Mouse (Mus musculus) intestine, embryonic 16.5 days (tissue): ENCODE results near the gene Pusl1. TPM values are rescaled to one million over a fixed set of nuclear protein-coding genes. Genes with fewer than 3 reads are reported as not detected.

Experiments used
- ATAC-seq: fragments of 200-750 bp; cut with Nextera tagmentation; 2 replicates; pipeline ENCODE4 v1.8.0; 2017; ENCODE audit warnings: moderate TSS enrichment, moderate library complexity
- H3K27ac ChIP-seq: fragments of 300-500 bp; sonication (generic); 2 replicates; pipeline ENCODE4 v1.5.1; 2014; ENCODE audit warnings: mild to moderate bottlenecking, low read length
- H3K27me3 ChIP-seq: fragments of 300-500 bp; sonication (generic); replicated peaks from 2 replicates; pipeline ENCODE4 v1.6.1; 2014; ENCODE audit warnings: low read length, control low read depth, mixed read lengths; ENCODE audit not compliant: control insufficient read depth, insufficient read depth
- H3K36me3 ChIP-seq: fragments of 300-500 bp; sonication (generic); 2 replicates; pipeline ENCODE4 v1.6.1; 2014; ENCODE audit warnings: low read length, control low read depth; ENCODE audit not compliant: control insufficient read depth, insufficient read depth
- H3K4me1 ChIP-seq: fragments of 300-500 bp; sonication (generic); 2 replicates; pipeline ENCODE4 v1.6.1; 2014; ENCODE audit warnings: low read length, control low read depth, mixed read lengths; ENCODE audit not compliant: control insufficient read depth, insufficient read depth
- H3K4me2 ChIP-seq: fragments of 300-500 bp; sonication (generic); 2 replicates; pipeline ENCODE4 v1.6.1; 2014; ENCODE audit warnings: low read depth, low read length, control low read depth
- H3K4me3 ChIP-seq: fragments of 300-500 bp; sonication (generic); 2 replicates; pipeline ENCODE4 v1.5.1; 2014; ENCODE audit warnings: mild to moderate bottlenecking, low read length
- H3K9ac ChIP-seq: fragments of 300-500 bp; sonication (generic); 2 replicates; pipeline ENCODE4 v1.6.1; 2014; ENCODE audit warnings: low read depth, low read length
- H3K9me3 ChIP-seq: fragments of 300-500 bp; sonication (generic); 2 replicates; pipeline ENCODE4 v1.6.1; 2016; ENCODE audit warnings: low read length, control low read depth; ENCODE audit not compliant: control insufficient read depth
- WGBS: fragments of 180-500 bp; shearing (Covaris S2); extraction: QIAGEN DNeasy Blood & Tissue Kit; methylation state at CpG from one replicate; pipeline ENCODE4 v1.1.7; 2014; 5-methylcytosine and 5-hydroxymethylcytosine counted together
- polyA plus RNA-seq: library from polyadenylated mRNA; unstranded; fragments of >200 nt; fragmentation: Nextera tagmentation; extraction: Ambion mirVana; gene quantifications from 2 replicates; pipeline ENCODE4 v1.2.1, GENCODE M21; 2015

The Pusl1 gene
- polyA plus RNA-seq, 1 experiment from 2014 or later = 58.6 TPM

GRCm38 (mm10) chr4:155901205-155901604, 9.6 kb upstream of the Pusl1 start:
- no peaks in the 10 kb centered on the region for H3K9me3 ChIP-seq
- peaks cover 19% of the 10 kb centered on the region for H3K36me3 ChIP-seq
- WGBS = 61% methylated on average over 3 of the region's 3 CpGs
- H3K9ac ChIP-seq = no peak overlapping the region
- 0 out of 2 replicates have a peak, but pooled peaks have one; percentile 38 for ATAC-seq
- H3K27me3 ChIP-seq = no peaks in the 10 kb centered on the region
- H3K4me2 ChIP-seq = no peak overlapping the region
- no peak overlapping the region for H3K4me3 ChIP-seq
- no peak overlapping the region for H3K27ac ChIP-seq
- H3K4me1 ChIP-seq = no peaks in the 10 kb centered on the region

DNA sequence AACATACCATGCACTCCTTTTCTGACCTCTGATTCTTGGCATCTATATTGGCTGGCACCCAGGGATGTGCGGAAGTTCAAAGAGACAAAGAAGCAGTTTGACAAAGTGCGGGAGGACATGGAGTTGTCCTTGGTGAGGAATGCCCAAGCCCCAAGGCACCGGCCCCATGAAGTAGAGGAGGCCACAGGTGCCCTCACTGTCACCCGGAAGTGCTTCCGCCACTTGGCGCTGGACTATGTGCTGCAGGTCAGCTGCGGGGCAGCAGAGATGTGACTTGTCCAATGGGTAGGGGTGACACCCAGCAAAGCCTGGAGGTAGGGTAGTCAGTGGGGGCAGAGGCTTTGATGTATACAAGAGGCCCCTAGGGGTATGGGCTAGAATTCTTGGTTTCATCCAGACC, 7.8 kb upstream of the Pusl1 start:
- WGBS = 89% methylated on average over 7 of the region's 7 CpGs
- Histone ChIP-seq H3K27ac (no peak overlapping the region), H3K36me3 (peaks cover 19% of the 10 kb centered on the region), H3K9me3 (no peaks in the 10 kb centered on the region), H3K9ac (no peak overlapping the region), H3K4me1 (peaks cover 6% of the 10 kb centered on the region), H3K4me3 (no peak overlapping the region), H3K27me3 (no peaks in the 10 kb centered on the region), H3K4me2 (no peak overlapping the region)
- ATAC-seq = no peak

DNA sequence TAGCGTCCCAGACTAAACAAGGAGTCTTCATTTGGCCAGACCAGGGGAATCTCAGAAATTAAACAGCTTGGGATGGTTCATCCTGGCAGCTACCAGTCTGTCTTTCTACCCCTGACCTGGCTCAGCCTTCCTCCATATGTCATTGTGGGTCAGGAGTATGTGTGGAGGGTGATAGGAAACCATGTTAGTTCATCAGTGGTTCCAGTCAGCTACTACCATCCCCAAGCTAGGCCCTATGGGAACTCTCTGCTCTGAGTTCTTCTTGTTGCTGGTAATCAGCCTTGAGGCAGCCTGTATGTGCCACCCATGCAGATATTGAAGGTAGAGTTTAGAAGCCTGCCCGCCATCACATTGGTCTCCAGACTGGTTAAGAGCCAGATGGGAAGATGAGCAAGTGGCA, 6.7 kb upstream of the Pusl1 start:
- WGBS = 95% methylated on average over 2 of the region's 2 CpGs
- Histone ChIP-seq H3K9ac (no peak overlapping the region), H3K4me2 (no peak overlapping the region), H3K27ac (no peak overlapping the region), H3K4me3 (no peak overlapping the region), H3K36me3 (peaks cover 19% of the 10 kb centered on the region), H3K9me3 (no peaks in the 10 kb centered on the region), H3K27me3 (no peaks in the 10 kb centered on the region), H3K4me1 (peaks cover 16% of the 10 kb centered on the region)
- no peak for ATAC-seq

- Histone ChIP-seq H3K36me3 (peaks cover 16% of the 10 kb centered on the region; the same call in 1 of the 2 replicates), H3K4me2 (no peak overlapping the region), H3K27ac (no peak overlapping the region), H3K27me3 (no peaks in the 10 kb centered on the region), H3K9me3 (no peaks in the 10 kb centered on the region), H3K9ac (no peak overlapping the region), H3K4me1 (peaks cover 24% of the 10 kb centered on the region), H3K4me3 (no peak overlapping the region)
- WGBS = 95% methylated on average over 12 of the region's 12 CpGs
- no peak for ATAC-seq
Observed at GRCm38 (mm10) chr4:155896461-155896860, 4.9 kb upstream of the Pusl1 start.

DNA sequence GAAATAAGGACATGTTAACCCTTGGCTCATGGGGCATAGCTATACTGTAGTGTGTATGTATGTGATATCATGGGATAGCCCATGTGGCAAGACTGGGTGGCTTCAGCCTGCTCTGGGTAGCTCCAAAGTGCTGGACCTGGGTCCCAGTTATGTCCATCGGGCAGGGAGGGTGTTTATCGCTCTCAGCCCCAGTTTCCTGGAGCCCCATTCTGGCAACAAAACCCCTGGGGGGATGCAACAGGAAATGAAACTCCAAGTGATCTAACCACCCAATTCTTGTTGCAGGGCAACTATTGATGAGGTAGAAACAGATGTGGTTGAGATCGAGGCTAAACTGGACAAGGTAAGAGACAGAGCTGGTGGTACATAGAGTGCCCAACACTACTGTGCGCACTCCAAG, 4.2 kb upstream of the Pusl1 start:
- no peak overlapping the region for H3K4me2 ChIP-seq
- peaks cover 16% of the 10 kb centered on the region; the same call in 1 of the 2 replicates for H3K36me3 ChIP-seq
- 89% methylated on average over 4 of the region's 4 CpGs for WGBS
- no peaks in the 10 kb centered on the region for H3K9me3 ChIP-seq
- no peak overlapping the region for H3K27ac ChIP-seq
- no peak overlapping the region for H3K4me3 ChIP-seq
- H3K27me3 ChIP-seq = no peaks in the 10 kb centered on the region
- H3K4me1 ChIP-seq = peaks cover 25% of the 10 kb centered on the region
- ATAC-seq = no peak
- H3K9ac ChIP-seq = no peak overlapping the region

DNA sequence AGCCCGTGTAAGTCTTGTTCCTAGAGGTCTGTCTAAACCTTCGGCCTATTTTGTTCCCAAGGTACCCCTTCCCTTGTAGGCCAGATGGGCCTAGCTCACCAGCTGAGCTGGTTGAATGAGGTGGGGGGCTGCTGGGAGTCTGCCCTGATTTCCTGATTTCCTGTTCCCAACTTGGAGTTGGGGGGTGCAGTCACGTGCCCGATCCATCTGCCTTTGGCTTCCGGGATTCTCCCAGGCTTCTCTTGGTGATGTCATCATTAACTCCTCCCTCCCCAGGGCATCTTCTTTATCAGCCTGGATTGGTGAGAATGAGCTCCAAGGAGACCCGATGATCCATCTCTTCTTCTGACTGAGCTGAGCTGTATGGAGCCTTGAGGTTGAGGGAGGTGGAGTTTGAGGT, 3.6 kb upstream of the Pusl1 start:
- WGBS = 38% methylated on average over 6 of the region's 6 CpGs
- no peak for ATAC-seq
- Histone ChIP-seq H3K9me3 (no peaks in the 10 kb centered on the region), H3K36me3 (peaks cover 16% of the 10 kb centered on the region; the same call in 1 of the 2 replicates), H3K27me3 (no peaks in the 10 kb centered on the region), H3K9ac (no peak overlapping the region), H3K4me3 (peak overlapping the region; percentile 2; the same call in 1 of the 2 replicates), H3K27ac (no peak overlapping the region), H3K4me2 (peak overlapping the region; percentile 43), H3K4me1 (peaks cover 32% of the 10 kb centered on the region)

GRCm38 (mm10) chr4:155894311-155894881, 2.8 kb upstream of the Pusl1 start:
- peak overlapping the region; percentile 7; the same call in 1 of the 2 replicates for H3K4me3 ChIP-seq
- H3K27ac ChIP-seq = peak overlapping the region; percentile 55; the same call in 1 of the 2 replicates
- H3K9me3 ChIP-seq = no peaks in the 10 kb centered on the region
- 18% methylated on average over 8 of the region's 8 CpGs for WGBS
- H3K4me2 ChIP-seq = peak overlapping the region; percentile 43
- no peaks in the 10 kb centered on the region for H3K27me3 ChIP-seq
- H3K9ac ChIP-seq = peak overlapping the region; percentile 40
- H3K4me1 ChIP-seq = peaks cover 33% of the 10 kb centered on the region
- H3K36me3 ChIP-seq = peaks cover 13% of the 10 kb centered on the region; the same call in 1 of the 2 replicates
- no peak for ATAC-seq

GRCm38 (mm10) chr4:155893212-155893690, 1.7 kb upstream of the Pusl1 start:
- H3K9ac ChIP-seq = peak overlapping the region; percentile 96

GRCm38 (mm10) chr4:155892438-155893211, 1.0 kb upstream of the Pusl1 start:
- Histone ChIP-seq H3K9me3 (no peaks in the 10 kb centered on the region), H3K27ac (peak overlapping the region; percentile 99), H3K4me3 (peak overlapping the region; percentile 95), H3K4me1 (peaks cover 33% of the 10 kb centered on the region), H3K4me2 (peak overlapping the region; percentile 96), H3K9ac (peak overlapping the region; percentile 96), H3K36me3 (peaks cover 6% of the 10 kb centered on the region), H3K27me3 (no peaks in the 10 kb centered on the region)
- 5% methylated on average over 31 of the region's 37 CpGs for WGBS
- peak; percentile 35 for ATAC-seq

More at GRCm38 (mm10) chr4:155893212-155893690, 1.7 kb upstream of the Pusl1 start:
- WGBS = 74% methylated on average over 8 of the region's 8 CpGs
- no peaks in the 10 kb centered on the region for H3K9me3 ChIP-seq
- peak overlapping the region; percentile 95 for H3K4me3 ChIP-seq
- H3K36me3 ChIP-seq = peaks cover 7% of the 10 kb centered on the region; the same call in 1 of the 2 replicates
- ATAC-seq = no peak
- H3K27ac ChIP-seq = no peak overlapping the region
- H3K27me3 ChIP-seq = no peaks in the 10 kb centered on the region
- peak overlapping the region; percentile 96 for H3K4me2 ChIP-seq
- H3K4me1 ChIP-seq = peaks cover 33% of the 10 kb centered on the region
